Mouse (Mus musculus): ENCODE results near the gene Slc22a2.
"Not testable (repeated sequence)": the region's sequence is repeated elsewhere in the genome, so short reads cannot be mapped to it uniquely, and the experiment has no call there.

DNA sequence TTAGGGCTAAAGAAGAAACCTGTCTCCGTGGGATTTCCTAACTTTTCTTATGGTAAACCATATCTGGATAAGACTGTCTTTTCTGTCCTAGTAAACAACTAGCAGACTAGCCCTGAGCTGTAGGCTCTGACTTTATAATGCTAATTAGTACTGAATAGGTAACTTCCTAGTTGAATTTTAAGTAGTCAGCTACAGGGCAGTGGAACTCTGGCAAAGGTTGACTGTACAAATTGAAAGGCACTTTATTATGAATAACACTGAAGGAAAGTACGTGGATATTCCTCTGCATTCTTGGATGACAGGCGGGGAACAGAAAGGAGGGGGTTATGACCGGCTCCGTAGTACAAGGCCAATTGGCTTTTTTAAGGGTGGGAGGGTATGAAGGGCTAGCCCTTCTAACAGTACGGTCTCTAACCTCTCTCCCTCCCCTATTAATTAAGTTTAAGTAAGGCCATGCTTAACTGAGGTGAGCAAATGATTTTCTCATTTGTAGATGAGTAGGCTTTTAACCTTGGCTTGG, 19.4 kb upstream of the Slc22a2 start:
- not testable (repeated sequence) for TF ChIP-seq CTCF (IDR thresholded peaks at IDR 0.05; ENCODE audit: control insufficient read depth, insufficient read depth, low read length); POLR2A (IDR thresholded peaks at IDR 0.05; ENCODE audit: borderline replicate concordance, control insufficient read depth, low read depth, low read length)

Measured in bone marrow, adult 2 months (tissue).